In genomic region chr6:83447031-83447430, GRCm38 (mm10) we compare ENCODE assay signal across 19 mouse cellular contexts. TPM values are rescaled to one million over a fixed set of nuclear protein-coding genes. Genes with fewer than 3 reads are reported as not detected.
DNase-seq lines count a peak whose midpoint lies in the region; ATAC-seq lines count a peak whose summit lies in the region.
"Had no signal": no experiment of that assay in that cellular context is flagged by ENCODE, and none has a peak within 500 bp of the region (broad histone marks: within the 10 kb centered on the region; RNA-seq: fewer than 3 reads in every experiment).

No protein-coding gene starts in this region.

- H3K36me3 ChIP-seq in heart, embryonic 13.5 days = peaks cover 36% of the 10 kb centered on the region
- H3K36me3 ChIP-seq in megakaryocyte, embryonic 14.5 days (replicated peaks; ENCODE audit: low read length) = peaks cover 65% of the 10 kb centered on the region
- H3K36me3 ChIP-seq in liver, embryonic 16.5 days (ENCODE audit: control insufficient read depth, insufficient read depth) = no peaks in the 10 kb centered on the region
- H3K36me3 ChIP-seq: heart, embryonic 15.5 days had no signal

- no peaks in the 10 kb centered on the region for H3K9me3 ChIP-seq in heart, embryonic 13.5 days
- no peaks in the 10 kb centered on the region for H3K9me3 ChIP-seq in megakaryocyte, embryonic 14.5 days
- no peaks in the 10 kb centered on the region for H3K9me3 ChIP-seq in liver, embryonic 16.5 days (replicated peaks; ENCODE audit: control insufficient read depth, low read length)
- H3K9me3 ChIP-seq: forebrain, embryonic 15.5 days; heart, embryonic 15.5 days; hindbrain, embryonic 13.5 days had no signal

- H3K4me1 ChIP-seq in heart, embryonic 13.5 days = peaks cover 100% of the 10 kb centered on the region
- H3K4me1 ChIP-seq in megakaryocyte, embryonic 14.5 days = peaks cover 100% of the 10 kb centered on the region
- H3K4me1 ChIP-seq in liver, embryonic 16.5 days (ENCODE audit: control insufficient read depth, low read depth, low read length) = peaks cover 78% of the 10 kb centered on the region

- H3K9ac ChIP-seq in heart, embryonic 13.5 days = peak overlapping the region; percentile 8; the same call in 1 of the 2 replicates
- H3K9ac ChIP-seq in liver, embryonic 16.5 days (ENCODE audit: low read depth, low read length) = 0 out of 2 replicates have a peak overlapping the region, but pooled peaks have one; percentile 7
- H3K9ac ChIP-seq: forebrain, embryonic 15.5 days; heart, embryonic 15.5 days; hindbrain, embryonic 13.5 days had no signal

- no peak for DNase-seq in heart, adult 8-10 months (ENCODE audit: low spot score)
- no peak for DNase-seq in thymus, postnatal 0 days (ENCODE audit: low spot score)
- DNase-seq in embryo, embryonic 9.5 days (ENCODE audit: extremely low spot score) = no peak
- DNase-seq: adrenal gland, adult 2 months; adrenal gland, postnatal 25 days; cerebellum, adult 18-20 months; cerebellum, adult 9-11 months; cerebellum, postnatal 36 days; gastrocnemius, postnatal 36 days; heart, adult 18-20 months; heart, postnatal 14 days had no signal

- H3K4me3 ChIP-seq in heart, embryonic 13.5 days = no peak overlapping the region
- H3K4me3 ChIP-seq in megakaryocyte, embryonic 14.5 days (replicated peaks) = peak overlapping the region; percentile 75
- no peak overlapping the region for H3K4me3 ChIP-seq in liver, embryonic 16.5 days (ENCODE audit: low read depth, low read length)
- H3K4me3 ChIP-seq: forebrain, embryonic 15.5 days; heart, embryonic 15.5 days; hindbrain, embryonic 13.5 days had no signal

- no peaks in the 10 kb centered on the region for H3K27me3 ChIP-seq in heart, embryonic 13.5 days (replicated peaks)
- no peaks in the 10 kb centered on the region for H3K27me3 ChIP-seq in megakaryocyte, embryonic 14.5 days (replicated peaks)
- no peaks in the 10 kb centered on the region for H3K27me3 ChIP-seq in liver, embryonic 16.5 days (ENCODE audit: control insufficient read depth, insufficient read depth, low read depth, low read length)
- H3K27me3 ChIP-seq: forebrain, embryonic 15.5 days; heart, embryonic 15.5 days; hindbrain, embryonic 13.5 days had no signal

- no peak overlapping the region for H3K4me2 ChIP-seq in heart, embryonic 13.5 days
- peak overlapping the region; percentile 25; the same call in 1 of the 2 replicates for H3K4me2 ChIP-seq in liver, embryonic 16.5 days (ENCODE audit: low read depth, low read length)
- H3K4me2 ChIP-seq: forebrain, embryonic 15.5 days; heart, embryonic 15.5 days; hindbrain, embryonic 13.5 days had no signal

- no peak overlapping the region for H3K27ac ChIP-seq in heart, embryonic 13.5 days (replicated peaks)
- peak overlapping the region; percentile 17; the same call in 1 of the 2 replicates for H3K27ac ChIP-seq in liver, embryonic 16.5 days (ENCODE audit: low read length)
- H3K27ac ChIP-seq: forebrain, embryonic 15.5 days; heart, embryonic 15.5 days; hindbrain, embryonic 13.5 days; hindbrain, postnatal 0 days had no signal

- no peak for ATAC-seq in heart, embryonic 13.5 days (ENCODE audit: extremely low read depth, insufficient number of reproducible peaks, low FRiP score, low TSS enrichment)
- ATAC-seq in megakaryocyte, adult 5-6 weeks (ENCODE audit: poor library complexity, severe bottlenecking) = no peak
- ATAC-seq in liver, embryonic 16.5 days (ENCODE audit: low read depth) = peak; percentile 57
- ATAC-seq: forebrain, embryonic 15.5 days; hindbrain, postnatal 0 days had no signal

- WGBS in heart, embryonic 13.5 days = 68% methylated on average over 7 of the region's 7 CpGs
- WGBS in liver, embryonic 16.5 days (ENCODE audit: insufficient replicate concordance) = 44% methylated on average over 7 of the region's 7 CpGs

RNA-seq across cellular contexts. Expression of gene Tet3, which starts 11.9 kb away (rescaled TPM):
- 27.7 and 30.6 TPM in 2 replicates for polyA plus RNA-seq in heart, embryonic 13.5 days (2015; fragmentation: Nextera tagmentation; extraction: Ambion mirVana)
- 10 to 100 TPM; 15.5 to 19.8 (median 17.2) TPM for total RNA-seq in heart, adult 8-10 months (2022)
- polyA plus RNA-seq in megakaryocyte, embryonic 14.5 days (2012; ENCODE audit: insufficient read depth, low replicate concordance) = 10.6 and 12.2 TPM in 2 replicates
- 36.1 and 36.2 TPM in 2 replicates for total RNA-seq in megakaryocyte, adult 5-6 weeks (2015)
- total RNA-seq in megakaryocyte, adult 5-6 weeks (2017) = 15.8 and 23.1 TPM in 2 replicates
- polyA plus RNA-seq in liver, embryonic 16.5 days (2015; fragmentation: Nextera tagmentation; extraction: Ambion mirVana) = 9.3 and 13.7 TPM in 2 replicates
- 19.7 and 24.1 TPM in 2 replicates for polyA plus RNA-seq in thymus, postnatal 0 days (2015; fragmentation: Nextera tagmentation; extraction: Ambion mirVana)

RNA-seq across cellular contexts. Expression of gene Dguok, which starts 59.7 kb away (rescaled TPM):
- 54.0 and 55.2 TPM in 2 replicates for polyA plus RNA-seq in heart, embryonic 13.5 days (2015; fragmentation: Nextera tagmentation; extraction: Ambion mirVana)
- total RNA-seq in heart, adult 8-10 months (2022) = 10 to 100 TPM; 32.7 to 37.1 (median 34.4) TPM
- polyA plus RNA-seq in megakaryocyte, embryonic 14.5 days (2012; ENCODE audit: insufficient read depth, low replicate concordance) = 8.7 and 10.8 TPM in 2 replicates
- 39.1 and 55.5 TPM in 2 replicates for total RNA-seq in megakaryocyte, adult 5-6 weeks (2015)
- total RNA-seq in megakaryocyte, adult 5-6 weeks (2017) = 33.3 and 34.4 TPM in 2 replicates
- 24.1 and 24.3 TPM in 2 replicates for polyA plus RNA-seq in liver, embryonic 16.5 days (2015; fragmentation: Nextera tagmentation; extraction: Ambion mirVana)
- 71.6 and 81.6 TPM in 2 replicates for polyA plus RNA-seq in thymus, postnatal 0 days (2015; fragmentation: Nextera tagmentation; extraction: Ambion mirVana)
